Mouse (Mus musculus) skeletal muscle tissue, postnatal 0 days (tissue): ENCODE measurements around the gene Ubash3a. TPM values are rescaled to one million over a fixed set of nuclear protein-coding genes. Genes with fewer than 3 reads are reported as not detected.

ENCODE experiments used
- polyA plus RNA-seq: library from polyadenylated mRNA; unstranded; fragments of >200 nt; fragmentation: Nextera tagmentation; extraction: Ambion mirVana; gene quantifications from 2 replicates; pipeline ENCODE4 v1.2.1, GENCODE M21; 2015

Gene Ubash3a
- 0.06 and 0.13 TPM in 2 replicates for polyA plus RNA-seq

DNA sequence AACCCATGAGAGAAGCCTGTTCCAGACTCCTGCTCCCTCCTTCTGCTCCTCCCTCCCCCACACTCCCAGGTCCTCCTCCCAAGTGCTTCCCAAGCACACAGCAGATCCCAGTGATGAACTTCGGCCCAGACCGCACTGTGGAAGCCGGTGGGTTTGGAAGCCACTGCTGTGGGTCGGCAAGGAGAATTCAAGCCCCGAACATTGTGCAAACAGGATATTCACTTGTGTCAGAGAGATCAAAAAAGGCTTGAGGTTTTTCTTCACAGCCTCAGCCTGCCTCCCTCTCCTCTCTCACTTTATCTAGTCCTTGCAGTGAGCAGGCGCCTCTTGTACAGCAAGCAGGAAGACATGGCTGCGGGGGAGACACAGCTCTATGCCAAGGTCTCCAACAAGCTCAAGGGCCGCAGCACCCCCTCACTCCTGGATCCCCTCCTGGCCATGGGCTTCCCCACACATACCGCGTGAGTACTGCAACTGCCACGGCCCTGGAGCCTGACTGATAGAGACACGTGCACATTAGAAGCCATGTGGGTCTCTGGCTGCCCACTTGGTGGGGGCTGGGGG, at the start of gene Ubash3a:
Gene Ubash3a, plus strand, starts transcription at position 103 of the 564 bp plus-strand sequence.

DNA sequence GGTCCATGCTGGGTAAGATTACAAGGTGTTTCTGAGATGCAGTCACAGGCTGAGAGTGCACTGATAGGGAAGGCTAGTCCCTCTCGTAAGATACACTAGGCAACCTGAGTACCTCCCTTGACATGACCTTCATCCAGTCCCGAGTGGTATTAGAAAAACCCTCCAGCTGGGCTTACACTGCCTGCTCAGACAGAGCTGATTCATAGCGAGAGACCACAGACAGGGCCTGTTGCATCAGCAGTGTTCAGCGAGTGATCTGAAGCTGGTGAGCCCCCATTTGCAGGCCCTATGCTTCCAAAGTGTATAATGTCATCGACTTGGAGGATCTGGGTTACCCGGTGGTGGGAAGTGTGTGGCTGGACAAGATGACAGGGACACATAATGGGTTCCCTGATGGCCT, 42.5 kb upstream of the Ubash3a start, which contains the start of gene Tff1:
Gene Tff1, minus strand, starts transcription at position 151 of the 400 bp plus-strand sequence.

DNA sequence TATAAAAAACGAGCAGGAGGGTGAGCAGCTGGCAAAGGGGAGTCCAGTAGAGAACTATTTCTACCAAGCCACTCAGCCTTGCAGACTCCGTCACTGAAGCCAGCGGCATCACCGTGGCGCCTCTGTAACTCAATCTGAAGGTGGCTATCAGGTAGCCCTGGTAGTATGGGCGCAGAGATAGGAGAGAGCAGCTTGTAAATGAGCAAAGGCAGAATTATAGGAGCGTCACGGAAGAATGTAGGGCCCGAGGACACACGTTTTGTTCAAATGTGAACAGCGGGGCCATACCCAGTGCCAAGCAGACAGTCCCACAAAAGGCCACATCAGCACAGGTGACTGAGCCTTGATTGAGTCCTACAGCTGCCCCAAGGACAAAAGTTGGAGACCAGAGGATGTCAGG, 8.8 kb upstream of the Ubash3a start, which contains the start of gene Tmprss3:
Gene Tmprss3, minus strand, starts transcription at position 101 of the 400 bp plus-strand sequence.

DNA sequence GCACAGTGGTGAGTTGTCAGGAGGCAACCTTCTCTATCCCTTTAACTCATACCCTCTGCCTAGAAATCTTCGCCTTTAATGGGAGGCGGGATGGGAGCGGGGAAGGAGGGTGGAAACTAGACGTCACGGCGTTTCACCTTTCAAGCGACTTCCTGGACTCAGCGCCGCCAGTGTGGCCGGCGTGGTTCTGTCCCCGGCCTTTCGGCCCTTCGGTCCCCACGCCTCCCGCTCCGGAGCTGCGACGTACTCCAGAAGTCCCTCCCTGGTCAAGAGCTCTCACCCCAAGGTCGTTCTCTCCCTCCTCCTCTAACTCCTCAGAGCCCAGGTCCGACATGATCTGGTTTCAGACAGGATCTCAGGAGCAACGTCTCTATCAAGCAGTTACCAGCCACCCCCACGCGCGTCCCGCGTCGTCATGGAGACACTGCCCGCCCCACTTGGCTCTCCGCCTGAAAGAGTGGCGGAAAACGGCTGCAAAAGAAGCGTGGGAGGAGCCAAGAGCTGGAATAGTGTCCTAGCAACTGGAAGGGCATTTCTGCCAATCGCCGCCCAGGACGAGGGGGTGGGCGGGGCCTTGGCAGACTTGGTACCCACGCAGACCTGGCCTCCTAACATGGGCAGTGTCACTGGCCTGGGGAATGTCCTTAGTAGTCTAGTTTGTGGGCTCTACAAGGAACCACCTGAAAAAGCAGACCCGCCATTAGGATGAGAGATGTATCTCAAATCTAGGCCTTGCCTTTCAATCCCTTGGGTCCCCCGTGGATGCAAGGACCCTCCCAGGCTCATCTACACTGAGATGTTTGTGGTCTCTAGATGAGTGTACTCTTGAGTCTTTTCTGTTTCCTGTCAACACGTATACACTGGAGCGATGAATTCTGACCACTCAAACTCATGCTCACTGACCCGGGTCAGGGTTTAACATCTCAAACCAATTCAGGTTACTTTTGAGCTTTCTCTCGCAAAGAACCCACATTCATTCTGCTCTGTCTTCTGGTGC, 69.5 kb downstream of the Ubash3a start, which contains the start of gene Rsph1:
Gene Rsph1, minus strand, starts transcription at position 462 of the 997 bp plus-strand sequence.

DNA sequence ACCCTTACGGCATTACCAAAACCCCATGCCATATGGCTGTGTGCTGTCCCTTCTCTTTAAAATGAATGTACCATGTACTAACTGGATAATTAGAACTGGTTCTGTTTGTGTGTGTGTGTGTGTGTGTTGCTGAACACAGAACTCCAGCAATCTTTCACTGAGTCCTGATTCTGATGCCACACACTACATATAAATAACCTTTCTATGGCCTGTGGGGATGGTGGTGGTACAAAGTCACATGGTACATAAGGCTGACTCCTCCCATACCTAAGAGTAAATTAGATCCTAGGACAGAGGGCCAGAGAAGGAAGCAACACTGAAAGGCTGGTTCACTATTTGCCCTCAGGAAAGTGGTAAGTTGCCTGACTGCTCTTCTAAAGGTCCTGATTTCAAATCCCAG, 78.8 kb downstream of the Ubash3a start, which contains the start of gene Slc37a1:
Gene Slc37a1, plus strand, starts transcription at position 301 of the 400 bp plus-strand sequence.

Other genes starting within 250 kb of the Ubash3a start
- 1.8 and 3.4 TPM in 2 replicates for gene Abcg1, start 150.2 kb upstream of the Ubash3a start, polyA plus RNA-seq
- gene Tff3, start 78.2 kb upstream of the Ubash3a start, polyA plus RNA-seq, result 0.30 TPM in 1 of 2 replicates, not detected in the other
- gene Tff2, start 63.6 kb upstream of the Ubash3a start, polyA plus RNA-seq, result not detected in 2 replicates
- gene Tff1, start 42.6 kb upstream of the Ubash3a start, polyA plus RNA-seq, result not detected in 2 replicates
- gene Tmprss3, start 8.9 kb upstream of the Ubash3a start, polyA plus RNA-seq, result not detected in 2 replicates
- gene Rsph1, start 69.5 kb downstream of the Ubash3a start, polyA plus RNA-seq, result 0.18 and 0.53 TPM in 2 replicates
- gene Slc37a1, start 78.9 kb downstream of the Ubash3a start, polyA plus RNA-seq, result 0.74 and 1.5 TPM in 2 replicates
- 2.7 and 3.6 TPM in 2 replicates for gene Pde9a, start 178.3 kb downstream of the Ubash3a start, polyA plus RNA-seq